Mouse (Mus musculus) hindbrain, embryonic 11.5 days (tissue): Measurements from ENCODE around the gene Ankrd49. TPM values are rescaled to one million over a fixed set of nuclear protein-coding genes. Genes with fewer than 3 reads are reported as not detected.

Experiments used
- polyA plus RNA-seq: library from polyadenylated mRNA; unstranded; fragments of >200 nt; fragmentation: Nextera tagmentation; extraction: Ambion mirVana; gene quantifications from 2 replicates; pipeline ENCODE4 v1.2.1, GENCODE M21; 2014

The Ankrd49 gene
- polyA plus RNA-seq, 1 experiment from 2014 or later, result 56.1 TPM

Other genes starting within 250 kb of the Ankrd49 start
- 15.7 and 17.9 TPM in 2 replicates for gene Amotl1, start 139.8 kb downstream of the Ankrd49 start, polyA plus RNA-seq
- gene Piwil4, start 44.1 kb downstream of the Ankrd49 start, polyA plus RNA-seq, result 0.62 and 0.77 TPM in 2 replicates
- gene Fut4, start 32.5 kb downstream of the Ankrd49 start, polyA plus RNA-seq, result 1.5 and 2.4 TPM in 2 replicates
- gene 1700012B09Rik, start 13.8 kb downstream of the Ankrd49 start, polyA plus RNA-seq, result 5.5 and 5.9 TPM in 2 replicates
- 34.4 and 35.7 TPM in 2 replicates for gene Mre11a, start 202 bp downstream of the Ankrd49 start, polyA plus RNA-seq
- 1.7 and 1.8 TPM in 2 replicates for gene Gpr83, start 75.4 kb upstream of the Ankrd49 start, polyA plus RNA-seq
- gene Izumo1r, start 119.1 kb upstream of the Ankrd49 start, polyA plus RNA-seq, result not detected in 2 replicates